Mouse (Mus musculus): ENCODE results near the gene Slc48a1.

The Slc48a1 gene

DNA sequence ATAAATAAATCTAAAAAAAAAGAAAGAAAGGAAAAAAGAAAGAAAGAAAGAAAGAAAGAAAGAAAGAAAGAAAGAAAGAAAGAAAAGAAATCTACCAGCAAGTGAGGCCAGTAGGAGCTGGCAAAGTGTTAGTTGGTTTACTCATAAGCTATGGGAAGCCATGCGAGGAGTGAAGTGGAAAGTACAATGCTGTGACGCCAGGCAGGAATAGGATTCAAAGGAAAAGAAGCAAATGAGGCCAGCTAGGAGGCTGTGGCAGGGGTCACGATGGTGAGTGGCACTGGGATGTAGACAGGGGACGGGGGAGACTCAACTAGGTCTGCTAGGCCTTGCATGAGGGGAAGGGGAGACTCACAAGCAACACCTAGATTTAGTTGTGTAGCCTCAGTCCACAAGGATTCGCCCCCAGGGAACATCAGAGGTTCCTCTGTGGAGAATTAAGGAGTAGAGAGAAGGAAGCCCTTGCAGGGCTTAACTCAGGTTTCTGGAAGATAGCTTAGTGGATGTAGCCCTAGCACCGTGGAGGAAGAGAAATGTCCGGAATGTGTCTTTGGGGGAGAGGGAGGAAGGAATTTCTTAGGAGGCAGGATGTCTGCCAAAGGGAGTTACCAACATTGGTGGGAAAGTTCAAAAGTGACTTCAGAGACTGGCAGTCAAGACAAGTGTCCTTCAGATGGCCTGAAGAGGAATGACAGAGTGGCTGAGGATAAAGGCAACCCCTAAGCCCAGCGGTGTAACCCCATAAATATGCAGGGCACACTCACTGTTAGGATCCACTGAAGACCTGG, at the start of gene Slc48a1:
TSS of gene Slc48a1 (plus strand) at position 210 of the 788 bp plus-strand sequence.
- DNase-seq = peak; percentile 72

DNA sequence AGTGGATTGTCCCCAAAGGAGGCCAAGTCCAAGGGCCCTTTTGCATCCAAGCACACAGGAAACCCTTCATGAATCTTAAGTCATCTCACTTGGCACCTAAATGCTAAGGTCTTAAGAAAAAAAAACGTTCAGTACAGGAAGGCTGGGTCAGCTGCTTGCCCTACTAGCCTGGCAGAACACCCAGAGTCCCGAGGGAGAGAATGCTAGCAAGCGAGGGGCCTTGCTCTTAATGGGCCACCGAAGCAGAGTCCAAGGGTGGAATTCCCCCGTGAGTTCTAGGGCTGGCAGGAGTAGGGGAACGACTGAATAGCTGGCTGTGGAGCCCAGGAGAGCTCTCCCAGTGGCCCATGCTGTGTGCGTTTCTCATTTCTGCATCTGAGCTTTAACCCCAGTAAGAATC, 49.5 kb upstream of the Slc48a1 start:
- DNase-seq = no peak

DNA sequence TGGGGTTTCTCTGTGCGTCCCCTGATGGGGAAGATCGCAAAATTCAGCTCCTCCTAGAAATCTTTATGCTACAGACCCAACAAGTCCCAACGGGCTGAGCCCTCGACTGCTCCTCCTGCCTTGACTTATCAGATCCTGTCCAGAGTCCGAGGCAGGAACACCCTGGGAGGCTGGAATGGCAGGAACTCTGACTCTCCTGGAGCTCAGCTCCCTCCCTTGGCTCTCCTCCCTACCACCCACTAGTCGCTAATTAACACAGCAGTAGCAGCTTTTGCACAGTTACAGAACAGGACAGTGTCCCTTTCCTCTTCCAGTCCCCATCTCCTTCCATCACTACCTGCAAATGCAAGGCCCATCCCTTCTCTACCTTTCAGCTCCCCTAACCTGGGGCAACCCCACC, 48.0 kb upstream of the Slc48a1 start:
- DNase-seq = no peak

DNA sequence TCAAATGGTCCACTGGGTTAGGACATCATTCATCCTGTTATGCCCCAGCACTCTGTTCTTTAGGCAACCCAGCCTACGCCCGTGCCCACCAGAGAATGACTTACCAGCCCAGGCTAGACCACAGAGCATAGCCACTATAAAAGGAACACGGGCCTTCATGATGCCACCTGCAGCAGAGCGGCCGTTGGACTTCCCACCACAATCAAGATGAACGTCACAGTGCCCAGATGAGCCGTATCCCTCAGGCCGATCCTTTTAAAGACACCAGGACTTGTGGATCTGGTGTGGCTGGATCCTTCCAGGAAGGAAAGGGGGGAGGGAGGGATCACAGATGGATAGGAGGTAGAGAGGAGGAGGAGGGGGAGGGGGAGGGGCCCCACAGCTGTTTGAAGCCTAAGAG, 47.2 kb upstream of the Slc48a1 start, which contains the start of gene Endou:
TSS of gene Endou (minus strand) at position 229 of the 400 bp plus-strand sequence.
- DNase-seq = no peak

DNA sequence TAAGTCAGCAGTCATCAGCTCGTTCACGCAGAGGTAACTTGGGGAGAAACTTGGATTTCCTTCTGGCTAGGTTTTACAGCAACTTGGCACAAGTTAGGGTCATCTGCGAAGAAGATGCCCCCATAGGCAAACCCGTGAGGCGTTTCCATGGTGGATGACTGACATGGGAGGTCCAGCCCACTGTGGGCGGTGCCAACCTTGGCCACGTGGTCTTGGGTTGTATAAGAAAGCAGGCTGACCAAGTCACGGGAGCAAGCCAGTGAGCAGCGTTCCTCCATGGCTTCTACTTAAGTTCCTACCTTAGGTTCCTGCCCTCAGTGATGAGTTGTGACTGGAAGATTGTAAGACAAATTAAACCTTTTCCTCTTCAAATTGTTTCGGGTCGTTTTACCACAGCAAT, 46.3 kb upstream of the Slc48a1 start:
- no peak for DNase-seq

DNA sequence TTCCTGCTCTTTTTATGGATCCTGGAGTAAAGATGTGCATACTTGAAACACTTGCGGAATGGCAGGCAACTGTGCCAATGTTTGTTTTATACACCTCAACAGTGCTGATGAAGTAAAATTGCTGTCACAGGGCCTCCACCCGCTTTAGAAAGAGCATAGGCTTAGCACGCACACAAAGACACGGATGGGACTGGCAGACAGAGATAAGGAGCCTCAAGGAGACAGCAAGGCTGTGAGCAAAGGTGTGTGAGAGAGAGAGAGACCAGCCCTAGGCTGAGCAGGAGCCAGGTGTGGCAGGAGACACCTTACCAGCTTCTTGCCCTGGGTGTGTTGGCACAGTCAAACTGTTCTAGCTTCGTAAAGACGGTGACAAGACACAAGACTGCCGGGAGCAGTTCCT, 39.4 kb upstream of the Slc48a1 start:
- DNase-seq = no peak

DNA sequence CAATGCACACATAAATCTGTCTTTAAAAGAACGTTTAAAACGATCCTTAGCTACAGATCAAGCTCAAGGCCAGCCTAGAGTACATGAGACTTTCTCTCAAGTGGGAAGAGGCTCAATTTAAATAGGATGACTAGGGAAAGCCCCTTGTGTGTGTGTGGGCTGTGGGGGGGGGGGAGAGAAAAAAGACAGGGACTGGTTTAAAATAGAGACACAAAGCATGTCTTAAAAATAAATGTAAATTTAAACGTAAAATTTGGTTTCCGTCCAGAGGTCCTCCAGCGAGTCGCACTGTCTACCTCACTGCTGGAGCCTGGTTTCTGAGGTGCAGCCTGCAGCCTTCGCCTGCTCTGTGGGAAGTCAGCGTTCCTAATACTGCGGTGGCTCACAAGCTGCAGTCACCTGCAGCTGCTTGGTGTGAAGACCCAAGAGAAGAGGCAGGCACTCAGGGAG, 38.0 kb upstream of the Slc48a1 start:
- DNase-seq = no peak

DNA sequence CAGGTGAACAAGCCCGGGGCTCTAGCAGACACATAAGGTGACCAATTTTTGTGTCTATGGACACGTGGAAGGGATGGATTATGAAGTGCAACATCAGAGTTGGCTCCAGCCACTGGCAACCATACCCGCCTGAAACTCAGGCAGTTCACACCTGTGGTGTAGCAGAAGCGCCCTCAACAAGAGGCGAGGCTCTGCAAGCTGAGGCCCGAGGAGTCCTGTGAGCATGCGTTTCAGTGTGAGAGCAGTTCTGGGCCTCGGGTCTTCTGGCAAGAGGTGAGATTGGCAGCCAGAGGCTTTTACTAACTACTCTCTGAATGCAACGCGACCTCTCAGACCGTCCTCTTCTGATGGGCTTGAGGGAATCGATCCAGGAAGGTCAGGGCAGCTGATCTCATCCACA, 36.7 kb upstream of the Slc48a1 start:
- DNase-seq = no peak

DNA sequence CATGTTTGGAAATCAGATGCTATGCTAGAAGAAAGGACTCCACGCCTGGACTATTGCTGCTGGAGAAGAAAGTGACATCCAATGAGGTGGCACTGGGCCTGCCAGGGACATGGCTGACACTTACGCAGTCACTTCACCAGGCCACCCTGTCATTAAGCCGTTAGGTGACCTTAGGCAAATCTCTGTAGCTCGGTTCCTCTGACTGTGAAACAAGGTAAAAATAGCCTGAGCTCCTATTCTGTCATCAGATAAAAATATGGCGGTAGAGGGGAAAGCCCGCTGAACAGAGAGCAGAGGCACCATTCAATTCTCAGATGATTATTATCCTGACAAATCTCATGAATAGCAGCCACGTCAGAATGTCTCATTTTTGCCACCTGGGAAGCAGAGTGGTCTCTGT, 36.2 kb upstream of the Slc48a1 start:
- DNase-seq = no peak

DNA sequence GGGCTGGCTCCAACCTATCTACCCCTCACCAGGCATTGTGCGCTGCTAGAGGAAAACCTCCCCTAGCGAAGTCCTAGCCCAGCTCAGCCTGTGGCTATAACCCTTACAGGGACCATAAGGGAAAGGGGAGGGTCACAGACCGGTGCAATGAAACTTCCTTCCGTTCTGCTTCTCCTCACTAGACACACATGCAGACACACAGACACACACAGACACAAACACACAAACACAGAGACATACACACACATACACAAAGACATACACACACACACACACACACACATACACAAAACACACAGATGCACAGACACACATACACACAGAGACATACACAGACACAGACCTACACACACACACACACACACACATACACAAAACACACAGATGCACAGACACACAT, 35.7 kb upstream of the Slc48a1 start:
- no peak for DNase-seq

DNA sequence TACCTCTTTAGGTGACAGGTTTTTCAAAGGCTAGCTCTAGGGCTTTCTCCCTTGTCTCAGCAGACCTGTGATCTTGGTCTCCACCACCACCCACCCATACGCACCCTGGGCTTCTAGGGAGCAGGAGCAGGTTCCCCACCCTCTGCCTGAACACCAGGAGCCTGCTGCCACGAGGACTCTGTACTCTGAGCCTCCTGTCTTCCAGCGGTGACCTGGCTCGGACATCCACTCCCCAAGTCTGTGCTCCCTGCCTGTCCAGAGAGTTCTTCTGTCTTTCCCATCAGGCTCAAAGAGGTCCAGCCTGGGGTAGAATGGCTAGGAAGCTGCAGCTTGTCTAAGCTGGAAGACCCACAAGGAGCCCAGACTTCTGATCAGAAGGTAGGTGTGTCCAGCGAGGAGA, 35.1 kb upstream of the Slc48a1 start:
- no peak for DNase-seq

DNA sequence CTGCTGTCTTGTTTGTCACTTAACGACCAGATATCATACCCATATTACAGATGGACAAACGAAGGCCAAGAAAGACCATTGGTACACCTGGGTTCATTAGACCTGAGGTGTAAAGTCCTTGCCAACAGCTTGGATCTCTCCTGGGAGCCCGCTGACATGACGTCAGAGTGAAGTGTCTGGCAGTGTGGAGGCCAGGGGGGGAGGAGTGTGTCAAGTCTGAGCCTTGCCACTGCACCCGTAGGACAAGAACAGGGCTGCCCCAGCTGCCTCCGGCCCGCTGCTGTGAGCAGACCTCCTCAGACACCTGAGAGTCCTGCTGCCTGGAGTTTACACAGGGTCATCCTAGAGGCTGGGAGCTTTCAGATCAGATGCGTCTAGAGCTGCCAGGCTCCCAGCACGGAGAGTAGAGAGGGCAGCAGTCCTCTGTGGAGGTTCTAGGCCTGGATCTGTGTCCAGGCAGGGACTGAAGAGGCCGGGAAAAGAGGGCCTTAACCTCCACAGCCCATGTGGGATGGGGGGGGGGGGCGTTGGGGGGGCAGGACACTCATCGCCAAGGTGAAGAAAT, 34.3 kb upstream of the Slc48a1 start:
- no peak for DNase-seq

DNA sequence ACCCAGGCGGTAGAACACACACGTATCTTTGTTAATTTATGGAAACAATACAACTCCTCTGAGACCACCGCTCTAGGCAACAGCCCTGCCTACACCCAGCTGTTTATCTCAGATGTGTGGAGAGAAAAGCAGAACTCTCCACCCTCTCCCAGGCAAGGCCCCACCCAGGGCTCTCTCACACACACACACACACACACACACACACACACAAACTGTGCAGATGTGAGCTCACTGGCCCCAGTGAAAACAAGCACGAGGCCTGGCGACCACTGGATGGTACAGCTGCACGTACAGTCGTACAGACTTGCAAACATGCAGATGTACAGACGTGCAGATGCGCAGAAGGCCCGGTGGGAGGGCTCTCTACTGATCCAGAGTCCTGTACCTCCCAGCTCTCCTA, 33.4 kb upstream of the Slc48a1 start:
- DNase-seq = no peak

DNA sequence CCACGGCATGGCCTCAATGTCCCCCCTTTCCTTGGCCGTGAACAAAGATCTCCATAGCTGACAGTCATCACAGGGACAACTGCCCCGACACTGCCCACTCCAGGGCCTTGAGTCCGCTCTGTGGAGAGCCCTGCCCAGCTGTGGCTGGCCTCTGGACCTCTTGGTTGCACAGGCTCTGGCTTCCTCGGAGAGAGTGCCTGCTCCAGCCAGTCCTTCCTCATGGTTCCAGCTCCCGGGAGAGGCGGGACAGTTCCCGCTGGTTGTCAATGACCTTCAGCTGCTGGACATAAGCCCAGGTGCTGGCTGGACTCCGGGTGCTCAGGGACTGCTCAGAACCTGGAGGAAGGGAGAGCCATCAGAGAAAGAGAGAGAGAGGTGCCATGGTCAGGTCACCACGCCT, 33.0 kb upstream of the Slc48a1 start:
- no peak for DNase-seq

DNA sequence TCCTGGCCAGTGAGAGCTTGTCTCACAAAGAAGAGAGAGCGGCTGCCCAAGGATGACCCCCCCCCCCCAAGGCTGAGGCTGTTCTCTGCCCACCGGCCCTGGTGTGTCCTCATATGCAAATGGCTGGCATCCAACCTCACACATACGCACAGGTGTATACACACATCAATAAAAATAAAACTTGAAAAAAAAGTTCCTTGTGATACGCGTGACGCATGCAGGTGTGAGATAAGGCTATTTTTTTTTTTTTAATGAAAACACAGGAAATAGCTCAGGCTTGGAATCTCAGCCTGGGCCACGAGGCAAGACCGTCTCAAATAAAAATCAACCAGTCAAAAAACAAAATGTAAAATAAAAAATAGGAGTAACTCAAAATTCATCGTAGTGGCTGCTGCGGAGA, 32.0 kb upstream of the Slc48a1 start:
- no peak for DNase-seq

DNA sequence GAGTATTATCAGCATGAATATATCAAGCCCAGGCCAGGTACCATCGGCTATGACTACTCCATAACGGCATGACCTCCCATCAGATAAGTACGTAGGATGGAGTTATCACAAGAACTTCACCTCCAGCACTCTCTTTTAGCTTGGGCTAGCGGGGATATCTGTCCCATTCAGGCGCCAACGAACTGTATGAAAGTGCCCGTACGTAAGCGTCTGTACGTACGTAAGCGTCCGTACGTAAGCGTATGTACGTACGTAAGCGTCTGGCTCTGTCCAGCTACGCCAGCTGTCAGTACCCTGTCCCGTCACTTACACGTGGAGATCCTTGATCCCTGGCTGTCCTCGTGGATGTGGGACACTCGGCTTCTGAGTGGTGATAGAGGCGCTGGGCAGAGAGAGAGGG, 31.6 kb upstream of the Slc48a1 start:
- no peak for DNase-seq

DNA sequence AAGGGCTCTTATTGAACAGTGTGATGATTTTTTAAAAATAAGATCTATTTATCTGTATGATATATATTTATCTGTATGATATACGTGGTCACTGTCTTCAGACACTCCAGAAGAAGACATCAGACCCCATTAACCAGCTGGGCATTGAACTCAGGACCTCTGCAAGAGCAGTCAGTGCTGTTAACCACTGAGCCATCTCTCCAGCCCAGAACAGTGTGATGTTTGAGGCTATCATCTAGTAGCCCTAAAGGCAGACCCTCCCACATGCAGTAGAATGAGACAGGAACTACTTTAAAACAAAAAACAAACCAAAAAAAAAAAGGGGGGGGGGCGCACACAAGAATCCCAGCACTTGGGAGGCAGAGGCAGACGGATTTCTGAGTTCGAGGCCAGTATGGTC, 30.8 kb upstream of the Slc48a1 start:
- no peak for DNase-seq

DNA sequence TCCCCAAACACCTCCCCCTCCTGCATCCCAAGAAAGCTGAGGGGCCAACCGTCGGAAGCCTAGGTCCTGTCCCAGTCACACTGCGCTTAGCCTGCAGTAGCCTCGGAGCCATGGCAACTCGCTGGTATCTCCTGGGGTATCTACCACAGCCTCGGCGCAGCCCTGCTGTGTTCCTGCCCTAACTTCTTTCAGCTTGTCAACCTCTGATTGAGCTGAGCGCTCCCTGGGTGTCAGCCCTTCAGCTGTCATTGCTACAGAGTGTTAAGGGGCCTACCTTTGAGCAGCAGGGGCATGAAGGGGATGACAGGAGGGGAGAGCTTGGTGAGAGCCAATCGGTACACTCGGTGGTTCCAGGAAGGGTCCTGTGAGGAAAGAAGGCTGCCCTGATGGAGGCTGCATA, 30.0 kb upstream of the Slc48a1 start:
- no peak for DNase-seq

DNA sequence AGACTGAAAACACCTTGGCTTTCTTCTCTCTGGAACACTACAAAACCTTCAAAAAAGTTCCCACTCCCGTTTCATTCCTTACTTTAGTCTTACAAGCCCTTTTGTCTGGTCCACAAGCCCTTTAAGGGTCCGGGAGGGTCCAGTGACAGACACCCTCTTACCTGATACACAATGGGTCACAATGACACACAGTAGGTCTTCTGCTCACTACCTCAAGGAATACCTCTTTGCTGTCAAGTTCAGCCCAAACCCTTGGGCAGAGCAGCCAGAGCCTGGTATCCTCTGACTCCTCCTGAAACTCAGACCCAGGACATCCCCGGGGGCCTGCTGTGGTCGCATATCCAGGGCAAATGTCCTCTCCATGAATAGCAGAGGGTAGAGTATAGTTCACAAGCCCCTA, 29.4 kb upstream of the Slc48a1 start:
- DNase-seq = no peak

DNA sequence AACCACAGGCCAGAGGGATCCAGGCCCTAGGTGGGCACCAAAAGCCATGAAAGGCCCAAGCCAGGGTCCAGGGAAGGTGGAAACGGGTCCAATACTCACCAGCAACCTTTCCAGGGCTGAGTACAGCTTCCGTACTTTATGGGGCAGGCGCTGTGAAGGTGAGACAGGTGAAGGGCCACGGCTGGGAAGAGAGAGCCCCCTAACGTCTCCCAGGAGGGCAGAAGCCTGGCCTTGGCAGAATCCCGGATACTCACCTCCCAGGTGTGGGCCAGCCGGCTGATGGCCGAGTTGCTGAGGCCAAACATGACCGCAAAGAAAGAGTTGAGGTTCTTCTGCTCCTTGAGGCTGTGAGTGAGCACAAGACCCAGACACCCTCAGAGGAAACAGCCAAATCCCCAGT, 28.9 kb upstream of the Slc48a1 start:
- no peak for DNase-seq

DNA sequence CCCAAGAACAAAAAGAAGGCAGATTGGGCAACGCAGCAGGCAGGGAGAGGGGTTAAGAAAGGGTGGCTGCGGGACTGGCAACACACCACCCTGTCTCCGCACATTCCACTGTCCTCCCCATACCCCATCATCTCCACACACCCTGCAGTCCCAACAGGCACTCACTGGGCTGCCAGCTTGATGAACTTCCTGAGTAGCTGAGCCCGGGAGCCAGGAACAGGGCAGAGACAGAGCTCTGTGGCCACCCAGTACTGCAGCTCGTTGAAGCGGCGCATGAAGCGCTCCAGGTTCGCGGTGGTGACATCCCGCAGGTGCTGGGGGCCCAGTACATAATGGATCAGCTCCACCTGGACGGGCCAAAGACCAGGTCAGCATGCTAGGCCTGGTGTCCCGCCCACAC, 28.5 kb upstream of the Slc48a1 start:
- no peak for DNase-seq

DNA sequence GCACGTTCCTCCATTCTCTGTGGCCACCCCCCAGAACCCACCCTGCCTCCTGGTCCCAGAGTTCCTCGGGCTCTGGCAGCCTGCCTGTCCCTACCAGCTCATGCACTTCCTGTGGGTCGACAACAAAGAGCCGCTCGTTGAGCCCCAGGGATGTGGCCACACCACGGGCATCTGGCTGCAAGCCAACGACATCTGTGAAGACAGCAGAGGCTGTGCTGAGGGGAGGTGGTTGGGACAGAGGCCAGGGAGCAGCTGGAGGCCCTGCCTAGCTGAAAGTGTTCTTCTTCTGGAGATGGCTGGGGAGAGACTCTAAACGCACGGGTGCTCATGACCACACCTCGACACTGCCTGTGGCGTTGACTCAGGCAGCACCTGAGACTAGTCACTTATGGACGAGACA, 27.6 kb upstream of the Slc48a1 start:
- peak; percentile 95 for DNase-seq

DNA sequence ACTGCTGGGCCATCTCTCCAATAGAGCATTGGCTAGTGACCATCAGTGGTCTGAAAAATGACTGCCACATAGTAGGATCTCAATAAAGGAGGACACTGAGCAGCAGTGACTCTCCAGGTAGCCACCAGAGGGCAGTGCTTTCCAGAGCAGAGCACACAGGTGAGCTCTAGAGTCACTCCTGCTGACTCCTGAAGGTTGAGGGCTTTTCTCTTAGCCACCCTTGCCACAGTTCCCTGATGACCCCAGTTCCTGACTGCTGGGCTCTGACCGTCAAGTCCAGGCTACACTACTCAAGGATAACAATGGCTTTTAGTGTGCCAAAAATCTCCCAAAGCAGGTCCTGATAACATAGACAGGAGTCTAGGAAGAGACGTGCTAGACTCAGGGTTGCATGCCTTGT, 26.6 kb upstream of the Slc48a1 start:
- DNase-seq = peak; percentile 58

DNA sequence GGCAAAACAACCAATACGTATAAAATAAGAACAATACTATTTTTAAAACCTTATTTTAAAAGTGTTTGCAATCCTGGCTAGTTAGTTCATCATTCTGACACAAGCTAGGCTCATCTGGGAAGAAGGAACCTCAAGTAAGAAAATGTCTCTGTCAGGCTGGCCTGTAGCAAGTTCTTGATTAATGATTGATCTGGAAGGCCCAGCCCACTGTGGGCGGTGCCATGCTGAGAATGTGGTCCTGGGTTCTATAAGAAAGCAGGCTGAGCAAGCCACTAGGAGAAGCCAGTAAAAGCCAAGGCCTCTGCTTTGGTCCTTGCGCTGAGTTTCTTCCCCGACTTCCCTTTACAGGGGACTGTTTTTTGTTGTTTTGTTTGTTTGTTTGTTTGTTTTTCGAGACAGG, 25.8 kb upstream of the Slc48a1 start:
- no peak for DNase-seq

DNA sequence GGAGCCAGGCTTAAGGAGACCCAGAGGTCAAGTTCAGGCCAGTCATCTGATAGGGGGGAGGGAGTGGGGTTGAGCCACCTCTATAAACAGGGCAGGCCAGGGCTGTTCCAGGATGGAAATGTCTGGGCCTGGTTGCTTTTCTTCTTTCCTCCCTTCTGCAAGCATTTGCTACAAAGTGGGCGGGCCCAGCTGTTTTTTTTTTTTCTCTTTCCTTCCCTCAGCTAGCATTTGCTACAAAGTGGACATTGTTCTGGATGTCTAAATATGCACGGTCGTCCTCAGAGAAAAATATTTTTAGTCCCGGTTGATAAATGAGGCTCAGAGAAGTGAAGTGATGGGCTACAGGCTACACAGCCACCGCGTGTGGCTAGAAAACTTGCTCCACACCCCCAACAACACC, 23.8 kb upstream of the Slc48a1 start:
- DNase-seq = no peak

All from lung, postnatal 36 days (tissue).